Mouse (Mus musculus) gastrocnemius, postnatal 36 days (tissue): ENCODE data around the gene AC140267.1. TPM values are rescaled to one million over a fixed set of nuclear protein-coding genes. Genes with fewer than 3 reads are reported as not detected.

Experiments
- DNase-seq, 2 experiments: peaks; one replicate each; pipeline ENCODE4 v3.0.0; 2022
- intact Hi-C: fragments of 180-260 bp; cut with DNase I; formaldehyde crosslinking; loops from one replicate; pipeline ENCODE4 v1.15.1; 2025
- long read RNA-seq, 2 experiments: library from polyadenylated mRNA; stranded (forward); transcript quantifications; one replicate each; pipeline ENCODE4 v2.0.0; 2021
- total RNA-seq, 2 experiments: library from RNA; stranded (reverse); gene quantifications; 2 replicates each; pipeline ENCODE4 v1.2.3; 2021

AC140267.1 gene
- total RNA-seq: 1 to 10 TPM in 1 of 2 experiments, not detected in 1; 3.8 TPM
- long read RNA-seq, experiment 1: 0 reads
- long read RNA-seq, experiment 2: 0 reads

DNA sequence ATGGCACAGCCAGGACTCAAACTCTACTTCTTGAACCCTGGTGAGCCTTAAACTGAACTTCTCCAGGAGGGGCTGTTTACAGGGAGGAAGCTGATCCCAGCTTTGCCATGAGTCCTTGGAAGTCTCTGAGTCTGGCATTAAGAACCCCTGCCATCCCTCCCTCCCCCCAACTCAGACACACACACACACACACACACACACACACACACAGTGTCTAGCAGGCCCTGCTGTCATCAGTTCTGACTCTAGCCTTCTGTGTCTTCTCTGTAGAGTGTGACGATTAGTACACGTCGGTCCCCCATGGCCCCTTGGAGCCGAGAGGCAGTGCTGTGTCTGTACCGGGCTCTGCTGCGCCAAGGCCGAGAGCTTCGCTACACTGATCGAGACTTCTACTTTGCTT, at the start of gene AC140267.1:
AC140267.1 (plus strand) TSS at position 301 of the 400 bp plus-strand sequence.
- intact Hi-C loops: loop anchor here (10.0 kb wide), 1 partner anchor 301 kb away; no protein-coding TSS in a partner anchor
- no peak for DNase-seq

DNA sequence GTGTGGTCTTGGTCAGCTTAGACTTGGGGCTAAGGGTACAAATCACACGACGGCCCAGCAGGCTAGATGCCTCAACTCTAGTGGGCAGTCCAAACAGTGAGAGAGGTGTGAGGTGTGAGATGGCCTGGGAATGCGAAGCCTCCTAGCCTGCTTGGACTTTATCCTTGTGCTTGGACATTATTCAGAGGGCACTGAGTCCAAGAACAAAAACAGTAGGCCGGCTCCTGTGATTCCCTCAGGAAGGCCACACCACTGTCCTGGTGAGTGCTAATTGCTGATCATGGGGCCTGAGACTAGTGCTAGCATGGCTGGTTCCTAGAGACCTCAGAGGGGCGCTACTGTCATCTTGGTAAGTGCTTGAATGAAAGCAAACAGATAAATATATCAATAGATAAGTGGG, 46.7 kb upstream of the AC140267.1 start:
- intact Hi-C loops: no loop called here
- DNase-seq: no peak

DNA sequence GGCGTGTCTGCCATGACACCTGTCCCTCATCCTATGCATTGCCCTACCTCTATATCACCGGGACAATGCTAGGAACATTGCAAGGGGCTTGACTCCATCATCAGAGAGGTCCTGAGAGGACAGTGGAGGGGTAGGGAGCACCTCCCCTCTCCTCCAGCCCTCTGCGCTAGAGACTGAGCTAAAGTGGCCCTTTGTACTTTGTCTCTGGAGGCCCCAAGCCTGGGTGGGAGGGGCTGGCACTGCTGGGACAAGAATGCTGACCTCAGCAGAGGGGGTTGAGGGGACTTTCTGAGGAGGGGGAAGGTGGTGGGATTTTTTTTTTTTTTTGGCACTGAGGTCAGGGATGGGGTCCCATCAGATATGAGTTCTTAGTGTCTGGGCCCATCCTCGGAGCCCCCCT, 45.6 kb upstream of the AC140267.1 start:
- intact Hi-C loops: no loop called here
- no peak for DNase-seq

DNA sequence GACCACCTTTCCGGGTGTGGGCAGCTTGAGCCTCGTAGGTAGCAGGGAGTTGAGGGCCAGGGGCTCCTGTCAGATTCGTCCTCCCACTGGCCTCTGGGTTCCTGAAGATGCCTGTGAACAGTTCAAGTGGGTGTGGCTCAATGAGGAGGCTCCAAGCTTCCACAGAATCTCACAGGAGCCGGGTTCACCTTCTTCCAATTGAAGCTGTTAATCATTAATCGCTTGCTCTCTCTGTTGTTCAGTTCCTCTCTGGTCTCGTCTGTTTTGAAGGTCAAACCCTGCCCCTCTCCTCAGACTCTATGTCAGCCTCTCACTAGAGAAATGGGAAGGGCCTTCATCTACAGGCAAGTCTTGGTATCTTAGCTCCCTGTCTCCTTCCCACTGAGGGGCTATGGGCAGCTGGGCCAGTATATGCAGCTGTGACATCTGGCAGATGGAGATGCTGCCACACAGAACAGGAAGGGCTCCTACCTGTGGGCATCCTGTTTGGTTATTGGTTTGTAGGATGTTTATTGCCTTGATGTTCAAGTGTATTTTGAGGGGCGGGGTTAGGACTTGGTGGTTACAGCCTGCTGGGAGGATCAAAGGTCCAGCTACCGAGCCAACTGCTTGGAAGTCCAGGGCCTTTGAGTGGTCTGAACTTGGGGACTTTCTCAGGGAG, 43.9 kb upstream of the AC140267.1 start:
- intact Hi-C loops: no loop called here

DNA sequence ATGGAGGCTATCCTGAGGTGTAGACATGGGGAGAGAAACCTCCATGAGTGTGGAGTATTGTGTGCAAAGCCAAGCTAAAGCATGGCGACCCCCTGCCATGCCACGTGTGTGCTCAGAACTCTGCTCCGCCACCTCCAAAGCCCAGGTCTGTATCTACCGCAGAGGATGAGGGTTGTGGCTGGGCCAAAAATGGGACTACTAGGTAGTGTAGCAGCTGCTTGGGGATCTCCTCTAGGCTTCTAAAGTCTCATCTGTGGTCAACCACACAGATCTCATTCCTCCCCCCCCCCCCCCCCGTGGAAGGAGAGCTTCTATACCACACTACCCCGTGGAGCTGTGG, 43.4 kb upstream of the AC140267.1 start:
- DNase-seq: no peak
- intact Hi-C loops: no loop called here

More for the DNA sequence above, 43.9 kb upstream of the AC140267.1 start:
- DNase-seq: no peak

DNA sequence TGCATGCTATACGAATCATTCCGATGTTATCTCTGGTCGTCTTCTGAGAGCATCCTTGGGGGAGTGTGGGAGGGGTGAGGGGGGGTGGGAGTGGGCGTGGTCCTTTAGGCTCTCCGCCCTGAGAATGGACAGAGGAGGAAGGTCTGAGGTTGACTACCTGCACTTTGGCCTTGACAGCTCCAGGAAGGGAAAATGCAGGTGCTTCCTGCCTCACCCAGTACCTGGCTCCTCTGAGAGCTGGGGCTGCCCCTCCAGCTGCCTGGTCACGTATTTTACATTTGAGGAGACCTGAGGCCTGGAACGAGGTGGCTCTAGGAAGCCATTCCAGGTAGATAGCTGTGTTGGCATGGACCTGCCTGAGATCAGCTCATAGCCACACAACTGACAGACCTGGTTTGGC, 42.8 kb upstream of the AC140267.1 start:
- no peak for DNase-seq
- intact Hi-C loops: no loop called here

DNA sequence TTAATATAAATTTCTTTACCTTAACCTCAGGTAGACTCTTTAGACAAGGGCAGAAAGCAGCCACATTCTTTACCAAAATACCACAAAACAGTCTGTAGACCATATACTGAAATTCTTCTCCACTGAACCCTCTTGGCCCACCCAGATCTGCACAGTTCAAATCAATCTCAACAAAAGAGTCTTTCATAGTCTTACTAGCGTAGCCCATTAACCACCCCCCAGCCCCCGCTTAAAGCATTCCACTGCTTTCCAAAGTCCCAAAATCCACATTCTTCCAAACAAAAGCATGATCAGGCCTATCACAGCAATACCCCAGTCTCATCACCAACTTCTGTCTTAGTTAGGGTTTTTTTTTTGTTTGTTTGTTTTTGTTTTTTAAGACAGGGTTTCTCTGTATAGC, 36.1 kb upstream of the AC140267.1 start:
- no peak for DNase-seq
- intact Hi-C loops: no loop called here

DNA sequence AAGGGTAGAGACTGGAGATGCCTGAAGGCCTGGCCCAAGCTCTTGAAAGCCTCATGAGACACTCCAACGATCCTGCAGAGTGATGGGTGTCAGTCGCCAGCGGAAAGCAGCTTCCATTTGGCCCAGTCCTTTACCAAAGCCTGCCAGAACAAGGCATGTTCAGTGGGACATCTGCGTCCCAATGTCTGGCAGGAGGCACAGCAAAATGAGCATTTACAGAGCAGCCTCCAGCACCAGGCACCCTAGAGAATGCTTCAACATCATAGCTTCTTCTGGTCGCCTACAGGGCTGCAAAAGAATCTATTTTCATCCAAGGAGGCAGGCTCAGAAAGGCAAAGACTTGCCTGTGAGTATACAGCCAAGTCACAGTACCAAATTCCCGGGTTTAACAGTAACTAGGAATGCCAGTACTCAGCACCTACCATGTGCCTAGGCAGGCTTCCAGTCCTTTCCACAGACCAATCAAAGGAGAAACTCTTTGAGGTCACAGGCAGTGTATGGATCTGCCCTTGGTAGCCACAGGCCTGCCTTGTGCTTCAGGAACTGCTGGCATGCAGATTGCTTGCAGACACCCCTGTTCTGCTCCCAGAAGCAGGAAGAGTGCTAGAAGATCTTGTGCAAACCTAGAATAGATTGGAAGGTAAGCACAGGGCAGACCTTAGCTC, 33.4 kb upstream of the AC140267.1 start:
- DNase-seq: no peak
- intact Hi-C loops: no loop called here

DNA sequence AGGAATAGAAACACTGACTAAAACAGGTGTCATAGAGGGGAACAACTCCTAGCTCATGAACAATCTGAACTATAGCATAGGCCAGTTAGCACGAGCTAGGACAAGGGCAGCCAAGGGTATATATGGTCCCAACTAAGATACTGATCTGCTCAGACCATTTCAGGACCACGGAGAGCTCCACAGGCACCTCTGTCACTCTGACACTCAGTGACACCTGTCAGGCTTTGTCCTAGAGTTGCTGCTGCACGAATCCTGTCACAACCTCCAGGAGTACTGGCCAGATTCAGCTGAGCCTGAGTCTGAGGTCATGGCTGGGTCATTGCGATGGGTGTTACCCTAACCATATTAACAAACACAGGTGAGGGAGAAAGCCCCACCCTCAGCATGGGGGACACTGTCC, 32.2 kb upstream of the AC140267.1 start:
- no peak for DNase-seq
- intact Hi-C loops: no loop called here

DNA sequence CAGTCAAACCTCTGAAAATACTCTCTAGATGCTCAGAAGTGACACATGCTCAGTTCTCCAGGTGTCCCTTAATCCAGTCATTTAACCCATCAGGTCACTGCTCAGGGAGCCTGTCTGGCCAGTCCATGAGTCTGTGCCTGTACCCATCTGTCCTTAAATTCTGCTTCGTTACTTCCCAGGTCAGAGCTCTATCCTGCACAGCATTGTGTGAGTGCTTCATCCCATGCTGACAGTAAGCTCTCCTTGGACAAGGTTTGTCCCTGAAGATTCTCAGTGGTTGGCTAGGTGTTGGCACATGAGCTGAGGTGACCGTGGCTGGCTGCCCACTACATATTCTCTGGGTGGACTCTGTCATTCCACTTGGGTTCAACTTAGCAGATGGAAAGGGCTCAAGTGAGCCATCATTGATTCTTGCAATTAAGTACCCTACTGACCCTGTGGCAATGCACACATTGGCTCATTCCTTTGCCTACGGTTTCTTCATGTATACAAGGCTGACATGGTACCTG, 29.5 kb upstream of the AC140267.1 start:
- intact Hi-C loops: no loop called here
- no peak for DNase-seq

DNA sequence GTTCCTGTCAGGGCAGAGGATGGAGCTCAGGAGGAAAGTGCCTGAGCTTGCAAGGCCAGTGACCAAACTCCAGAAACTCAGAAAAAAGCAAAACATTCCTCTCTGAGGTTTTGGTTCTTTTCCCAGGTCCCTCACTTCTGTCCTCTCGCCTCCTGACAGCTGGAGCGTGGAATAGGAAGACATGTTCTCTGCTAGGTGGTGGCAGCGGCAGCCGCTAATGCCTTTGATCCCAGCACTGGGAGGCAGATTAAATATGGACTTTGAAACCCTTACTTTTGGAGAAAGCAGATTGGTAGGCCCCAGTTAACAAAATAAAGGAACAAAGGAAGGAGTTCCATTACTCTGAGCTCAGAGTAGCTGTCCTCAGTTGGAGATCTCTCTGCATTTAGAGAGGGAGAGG, 27.2 kb upstream of the AC140267.1 start:
- intact Hi-C loops: no loop called here
- DNase-seq: no peak

DNA sequence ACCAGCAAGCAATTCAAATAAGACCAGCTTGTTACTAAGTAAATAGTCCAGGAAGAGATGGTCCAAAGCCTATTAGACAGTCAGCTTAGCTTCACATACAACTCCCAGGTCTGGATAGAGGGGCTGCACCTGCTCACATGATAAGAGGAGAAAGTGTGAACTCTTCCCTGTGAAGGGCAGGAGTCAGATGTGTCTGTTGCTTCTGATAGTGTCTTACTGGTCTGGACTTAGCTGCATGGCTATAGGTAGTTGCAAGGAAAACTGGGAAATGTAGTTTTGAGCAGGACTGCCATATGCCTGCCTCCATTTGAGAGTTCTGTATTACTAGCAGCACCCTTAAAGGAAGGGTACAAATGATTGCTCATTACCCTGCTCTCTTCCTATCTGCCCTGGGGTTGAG, 21.9 kb upstream of the AC140267.1 start:
- DNase-seq: no peak
- intact Hi-C loops: no loop called here

DNA sequence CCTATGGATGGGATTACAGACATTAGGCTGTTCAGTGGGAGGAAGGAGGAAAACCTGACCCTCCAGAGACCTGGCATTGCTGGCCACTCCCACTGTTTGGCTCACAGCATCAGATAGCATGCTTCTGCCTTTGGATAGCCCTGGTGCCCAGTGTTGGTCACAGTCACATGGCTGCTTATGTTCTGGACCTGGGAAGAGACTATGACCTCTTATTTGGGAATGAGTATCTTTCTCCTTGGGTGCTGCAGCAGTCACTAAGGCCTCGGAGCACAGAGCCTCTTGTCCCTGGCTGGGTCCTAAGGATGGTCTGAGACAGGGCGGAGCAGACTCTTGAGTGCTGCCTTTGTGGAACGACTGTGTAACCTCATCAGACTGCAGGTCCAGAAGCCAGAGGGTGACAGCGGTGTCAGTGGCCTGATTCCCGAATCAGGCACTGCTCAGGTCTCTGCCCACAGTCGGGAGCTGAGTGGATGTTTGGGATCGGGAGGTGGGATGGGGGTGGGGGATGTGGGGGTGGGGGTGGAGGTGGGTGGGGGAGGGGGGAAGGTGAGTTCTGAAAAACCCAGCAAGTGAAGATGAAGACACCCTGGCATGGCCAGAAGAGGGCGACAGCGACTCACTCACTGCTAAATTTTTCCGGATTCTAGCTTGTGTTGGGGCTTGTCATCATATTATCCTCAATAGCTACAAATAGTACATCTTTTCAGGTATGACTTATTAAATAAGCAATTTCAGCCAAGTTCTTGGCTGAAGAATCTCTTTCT, 19.7 kb upstream of the AC140267.1 start:
- no peak for DNase-seq
- intact Hi-C loops: no loop called here

DNA sequence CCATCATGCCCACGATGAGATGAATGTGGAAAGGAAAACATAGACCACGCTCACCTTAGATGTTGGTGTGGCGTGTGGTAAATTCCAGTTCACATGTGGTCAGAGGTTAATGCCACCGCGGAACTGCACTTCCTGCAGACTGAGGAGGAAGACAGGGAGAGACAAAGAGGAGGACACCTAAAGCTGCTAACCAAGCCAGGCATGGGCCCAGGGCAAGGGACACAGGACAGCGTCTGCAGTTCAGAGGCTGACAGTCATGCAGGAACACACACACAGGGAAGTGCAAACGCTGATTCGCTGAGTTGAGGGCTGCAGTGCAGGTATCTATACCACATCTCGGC, 19.2 kb upstream of the AC140267.1 start:
- intact Hi-C loops: no loop called here
- no peak for DNase-seq

DNA sequence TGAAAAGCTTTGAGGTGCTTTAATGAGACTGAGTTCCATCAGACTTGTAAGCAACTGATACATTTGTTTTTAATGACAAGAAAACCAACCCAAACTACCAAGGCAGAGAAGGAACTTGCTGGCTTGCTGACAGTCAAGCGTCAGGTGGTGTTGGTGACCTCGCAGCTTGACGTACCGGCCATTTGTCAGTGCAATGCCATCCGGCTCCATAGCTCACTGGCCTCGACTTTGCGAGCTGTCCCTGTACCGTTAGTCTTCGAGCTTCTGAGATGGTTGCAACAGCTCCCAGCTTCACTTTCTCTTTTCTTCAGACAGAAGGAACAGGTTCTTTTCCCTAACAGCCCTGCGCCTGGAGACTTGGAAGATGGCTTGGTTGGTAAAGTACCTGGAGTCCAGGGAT, 18.2 kb upstream of the AC140267.1 start:
- intact Hi-C loops: no loop called here
- no peak for DNase-seq

DNA sequence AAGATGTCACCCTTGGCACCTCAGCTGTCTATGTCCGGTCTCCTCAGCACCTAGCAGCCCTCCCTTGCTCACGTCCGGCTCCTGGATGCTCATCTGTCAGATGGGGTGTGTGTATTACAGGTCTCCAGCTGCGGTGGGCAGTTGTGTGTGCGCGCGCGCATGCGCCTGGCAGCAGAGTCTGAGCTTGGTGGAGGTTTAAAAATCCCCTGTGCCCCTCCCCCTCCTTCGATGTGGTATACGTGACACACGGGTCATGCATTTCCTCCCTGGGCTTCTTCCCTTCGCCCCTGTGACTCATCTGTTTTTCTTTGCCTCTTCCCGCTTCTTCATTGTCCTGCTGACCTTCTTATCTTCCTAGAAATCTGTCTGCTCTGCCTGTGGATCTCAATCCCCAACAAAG, 16.4 kb upstream of the AC140267.1 start:
- intact Hi-C loops: no loop called here

DNA sequence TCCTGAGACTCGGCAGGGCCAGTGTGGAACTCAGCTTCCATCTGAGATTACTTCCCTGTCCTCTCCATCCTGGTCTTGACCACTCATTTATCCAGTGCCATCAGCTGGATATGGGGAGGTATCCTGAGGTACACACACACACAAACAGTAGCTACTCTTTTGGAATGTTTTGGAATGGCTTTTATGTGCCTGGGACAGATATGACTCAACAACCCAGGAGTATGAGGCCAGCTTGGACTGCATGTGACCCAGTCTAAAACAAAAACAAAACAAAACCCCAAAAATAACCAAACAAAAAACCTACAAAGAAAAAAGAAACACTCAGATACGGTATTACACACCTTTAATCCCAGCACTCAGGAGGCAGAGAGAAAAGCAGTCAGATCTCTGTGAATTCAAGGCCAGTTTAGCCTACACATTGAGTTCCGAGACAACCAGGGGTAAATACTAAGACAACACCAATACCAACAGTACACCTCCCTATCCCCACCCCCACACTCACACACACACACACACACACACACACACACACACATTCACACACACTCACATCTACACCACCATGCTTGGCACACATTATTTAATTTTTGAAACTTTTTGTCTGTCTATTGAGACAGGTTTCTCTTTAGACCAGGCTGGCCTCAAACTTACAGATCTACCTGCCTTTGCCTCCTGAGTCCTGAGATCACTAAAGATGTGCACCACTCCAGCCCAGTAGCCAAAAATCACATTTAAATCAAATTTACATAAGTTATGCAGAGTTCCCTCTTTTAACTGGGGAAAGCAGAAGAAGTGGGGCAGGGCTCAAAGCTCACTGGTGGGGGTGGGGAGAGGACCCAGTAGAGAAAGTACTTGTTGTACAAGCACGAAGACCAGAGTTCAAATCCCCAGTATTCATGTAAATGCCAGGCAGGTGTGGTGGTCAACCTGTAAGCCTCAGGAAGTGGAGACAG, 15.7 kb upstream of the AC140267.1 start:
- no peak for DNase-seq
- intact Hi-C loops: loop anchor here (5.0 kb wide), 1 partner anchor 108 kb away; no protein-coding TSS in a partner anchor

More for the DNA sequence above, 16.4 kb upstream of the AC140267.1 start:
- no peak for DNase-seq

DNA sequence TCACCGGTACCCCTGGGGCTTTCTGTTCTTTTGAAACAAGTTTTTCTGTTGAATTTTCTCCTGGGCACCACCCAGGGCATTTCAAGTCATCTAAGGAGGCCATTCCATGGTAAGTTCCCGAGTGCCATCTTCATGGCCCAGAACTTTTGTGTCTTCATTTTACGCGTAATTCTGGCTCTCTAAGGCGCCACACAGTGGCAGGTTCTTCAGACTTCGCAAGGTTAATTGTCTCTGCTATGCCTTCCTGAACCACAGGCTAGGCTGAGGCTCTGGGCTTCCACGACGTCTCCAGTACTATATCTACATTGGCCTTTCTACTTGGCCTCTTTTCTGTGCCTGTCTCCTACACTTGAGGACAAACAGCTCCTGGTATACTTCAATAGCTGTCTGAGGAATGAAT, 14.6 kb upstream of the AC140267.1 start:
- intact Hi-C loops: loop anchor here (5.0 kb wide), 1 partner anchor 109 kb away; no protein-coding TSS in a partner anchor
- DNase-seq: no peak

DNA sequence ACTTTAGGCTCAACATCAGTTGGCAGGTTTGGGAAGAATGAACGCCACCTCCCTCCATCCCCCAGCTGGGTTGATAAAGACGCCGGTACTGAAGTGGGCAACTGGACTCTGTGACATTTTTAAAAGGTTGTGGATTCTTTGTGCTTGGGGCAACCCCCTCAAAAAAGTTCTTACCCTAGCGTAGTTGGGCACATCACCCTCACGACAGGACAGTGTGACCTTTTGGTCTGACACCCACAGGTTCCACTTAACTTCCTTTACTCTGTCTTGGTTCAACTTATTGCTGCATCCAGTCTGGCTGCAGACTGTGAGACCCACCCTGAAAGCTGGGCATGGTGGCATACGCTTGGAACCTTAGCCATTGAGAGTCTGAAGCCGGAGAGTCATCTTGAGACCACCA, 11.9 kb upstream of the AC140267.1 start:
- no peak for DNase-seq
- intact Hi-C loops: loop anchor here (5.0 kb wide), 1 partner anchor 111 kb away; no protein-coding TSS in a partner anchor

DNA sequence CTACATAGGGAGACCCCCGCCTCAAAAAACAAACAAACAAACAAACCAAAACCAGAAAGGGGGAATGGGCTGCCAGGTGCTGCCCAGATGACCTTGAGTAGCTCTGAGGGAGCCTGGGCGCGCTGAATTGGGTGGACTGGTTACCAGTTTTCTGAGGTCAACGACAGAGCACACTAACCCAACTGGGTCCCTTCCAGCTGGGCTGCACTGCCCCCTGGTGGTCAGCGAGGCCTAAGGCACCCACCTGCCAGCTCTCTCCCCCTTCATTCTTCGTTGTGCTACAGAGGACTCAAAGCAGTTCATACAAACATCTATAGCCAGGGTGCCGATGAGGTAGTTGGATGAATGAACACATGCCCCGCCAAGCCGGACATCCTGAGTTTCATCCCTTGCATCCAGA, 10.4 kb upstream of the AC140267.1 start:
- peak; percentile 54 to 68 for DNase-seq
- intact Hi-C loops: no loop called here
